Mouse (Mus musculus) small intestine, adult 2 months (tissue): ENCODE measurements around the gene Gdpgp1.

Source experiments
- CTCF ChIP-seq: fragments of 200-500 bp; IDR thresholded peaks from 2 replicates; pipeline ENCODE4 v1.5.1; 2012; ENCODE audit warnings: low read depth, mild to moderate bottlenecking, control low read depth, inconsistent platforms, low read length, moderate library complexity, mixed read lengths; ENCODE audit not compliant: insufficient replicate concordance, insufficient read length; ENCODE audit errors: extremely low read depth
- POLR2A ChIP-seq: fragments of 200-500 bp; IDR thresholded peaks from 2 replicates; pipeline ENCODE4 v1.6.1; 2012; ENCODE audit warnings: low read depth, mild to moderate bottlenecking, control low read depth, inconsistent platforms, low read length, moderate library complexity

DNA sequence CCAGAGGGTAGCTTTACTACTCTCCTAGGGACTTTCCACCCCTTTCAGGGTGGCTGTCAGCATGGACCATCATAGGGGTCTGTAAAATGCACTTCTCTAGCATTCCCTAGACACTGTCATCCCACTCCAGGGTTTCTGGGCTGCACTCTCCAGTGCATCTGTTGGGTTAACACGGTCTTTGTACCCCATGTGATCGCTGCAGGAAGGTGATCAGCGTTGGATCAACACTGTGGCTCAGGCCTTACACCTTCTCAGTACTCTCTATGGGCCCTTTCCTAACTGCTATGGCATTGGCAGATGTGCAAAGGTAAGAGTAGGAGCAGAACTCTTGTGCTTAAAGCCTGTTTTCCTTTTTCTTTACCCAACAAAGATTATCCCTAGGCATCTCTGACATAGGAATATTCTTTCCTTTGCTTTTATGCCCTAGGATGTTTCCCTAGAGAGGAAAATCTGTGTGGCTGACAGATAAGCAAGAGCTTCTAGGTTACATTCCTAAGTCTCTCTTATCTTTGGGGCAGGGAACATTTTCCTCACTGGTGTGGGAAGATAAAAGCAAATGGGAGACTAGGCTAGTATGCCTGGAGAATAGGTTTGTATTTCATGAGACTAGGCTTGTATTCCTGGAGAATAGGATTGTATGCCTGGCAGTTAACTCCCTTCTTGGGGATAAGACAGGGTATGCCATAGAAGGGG lies 50.7 kb downstream of the Gdpgp1 start:
- TF ChIP-seq POLR2A (no peak), CTCF (no peak)
